Mouse (Mus musculus) bone marrow macrophage, adult 2 months (primary cell): ENCODE measurements around the gene Gabbr2. TPM values are rescaled to one million over a fixed set of nuclear protein-coding genes. Genes with fewer than 3 reads are reported as not detected.

Experiments
- H3K27ac ChIP-seq: 2 replicates; pipeline ENCODE4 v1.5.1; 2012; ENCODE audit warnings: low read depth, low read length; ENCODE audit not compliant: insufficient read depth
- H3K4me1 ChIP-seq: 2 replicates; pipeline ENCODE4 v1.6.1; 2012; ENCODE audit warnings: low read length; ENCODE audit not compliant: control insufficient read depth, insufficient read depth
- H3K4me3 ChIP-seq: 2 replicates; pipeline ENCODE4 v1.5.1; 2012; ENCODE audit warnings: mild to moderate bottlenecking, low read length, moderate library complexity; ENCODE audit not compliant: insufficient read depth
- CTCF ChIP-seq: IDR thresholded peaks from 2 replicates; pipeline ENCODE4 v1.5.1; 2012; ENCODE audit warnings: low read depth, mild to moderate bottlenecking, low read length, moderate library complexity
- POLR2A ChIP-seq: IDR thresholded peaks from 2 replicates; pipeline ENCODE4 v1.6.1; 2012; ENCODE audit warnings: mild to moderate bottlenecking, low read depth, low read length, borderline replicate concordance
- polyA plus RNA-seq: library from polyadenylated mRNA; stranded (reverse); fragments of >200 nt; gene quantifications from 2 replicates; pipeline ENCODE4 v1.2.4, GENCODE M21; 2012; ENCODE audit not compliant: missing spikeins, insufficient read depth, insufficient read length

Gabbr2 gene
- polyA plus RNA-seq, 1 experiment = 0.74 TPM

- no peak overlapping the region for H3K27ac ChIP-seq
- H3K4me1 ChIP-seq = no peaks in the 10 kb centered on the region
- TF ChIP-seq POLR2A = no peak
- TF ChIP-seq CTCF = peak; percentile 37; the same call in 1 of the 2 replicates
- no peak overlapping the region for H3K4me3 ChIP-seq
Observed at GRCm38 (mm10) chr4:46989842-46990241, 1.8 kb downstream of the Gabbr2 start.

- H3K27ac ChIP-seq = no peak overlapping the region
Observed at GRCm38 (mm10) chr4:46988824-46989223, 2.8 kb downstream of the Gabbr2 start.

GRCm38 (mm10) chr4:46988257-46988656 lies 3.4 kb downstream of the Gabbr2 start:
- Histone ChIP-seq H3K4me3 (no peak overlapping the region), H3K27ac (no peak overlapping the region), H3K4me1 (no peaks in the 10 kb centered on the region)
- TF ChIP-seq POLR2A (no peak), CTCF (no peak)

More at GRCm38 (mm10) chr4:46988824-46989223, 2.8 kb downstream of the Gabbr2 start:
- H3K4me3 ChIP-seq = no peak overlapping the region
- TF ChIP-seq CTCF (no peak), POLR2A (no peak)
- H3K4me1 ChIP-seq = no peaks in the 10 kb centered on the region

- no peak overlapping the region for H3K4me3 ChIP-seq
- TF ChIP-seq POLR2A (no peak), CTCF (no peak)
- no peaks in the 10 kb centered on the region for H3K4me1 ChIP-seq
- no peak overlapping the region for H3K27ac ChIP-seq
Observed at GRCm38 (mm10) chr4:46987809-46988208, 3.9 kb downstream of the Gabbr2 start.

- TF ChIP-seq POLR2A (no peak), CTCF (no peak)
- Histone ChIP-seq H3K4me3 (no peak overlapping the region), H3K27ac (no peak overlapping the region), H3K4me1 (no peaks in the 10 kb centered on the region)
Observed at GRCm38 (mm10) chr4:46986054-46986453, 5.6 kb downstream of the Gabbr2 start.

GRCm38 (mm10) chr4:46982912-46983311 lies 8.8 kb downstream of the Gabbr2 start:
- TF ChIP-seq POLR2A = no peak
- TF ChIP-seq CTCF = no peak
- no peak overlapping the region for H3K4me3 ChIP-seq
- no peaks in the 10 kb centered on the region for H3K4me1 ChIP-seq
- H3K27ac ChIP-seq = no peak overlapping the region

GRCm38 (mm10) chr4:46982094-46982493 lies 9.6 kb downstream of the Gabbr2 start:
- no peak for TF ChIP-seq POLR2A
- no peak for TF ChIP-seq CTCF
- H3K4me3 ChIP-seq = no peak overlapping the region
- H3K4me1 ChIP-seq = no peaks in the 10 kb centered on the region
- no peak overlapping the region for H3K27ac ChIP-seq

- H3K4me3 ChIP-seq = no peak overlapping the region
- H3K4me1 ChIP-seq = peaks cover 9% of the 10 kb centered on the region
- no peak overlapping the region for H3K27ac ChIP-seq
- TF ChIP-seq CTCF = no peak; the same call in 1 of the 2 replicates
- TF ChIP-seq POLR2A = no peak
Observed at GRCm38 (mm10) chr4:46978371-46978770, 13.3 kb downstream of the Gabbr2 start.

GRCm38 (mm10) chr4:46977161-46977560 lies 14.5 kb downstream of the Gabbr2 start:
- Histone ChIP-seq H3K4me3 (no peak overlapping the region), H3K4me1 (peaks cover 9% of the 10 kb centered on the region), H3K27ac (no peak overlapping the region)
- no peak for TF ChIP-seq POLR2A
- no peak for TF ChIP-seq CTCF

GRCm38 (mm10) chr4:46976671-46977071 lies 15.0 kb downstream of the Gabbr2 start:
- Histone ChIP-seq H3K4me3 (no peak overlapping the region), H3K27ac (no peak overlapping the region), H3K4me1 (peaks cover 9% of the 10 kb centered on the region)
- 0 out of 2 replicates have a peak, but pooled peaks have one; percentile 21 for TF ChIP-seq CTCF
- no peak for TF ChIP-seq POLR2A

- Histone ChIP-seq H3K4me3 (no peak overlapping the region), H3K27ac (no peak overlapping the region), H3K4me1 (peaks cover 9% of the 10 kb centered on the region)
- TF ChIP-seq POLR2A (no peak), CTCF (no peak)
Observed at GRCm38 (mm10) chr4:46973322-46973721, 18.4 kb downstream of the Gabbr2 start.
